Mouse (Mus musculus): ENCODE measurements at regions not wholly inside any gene's neighbourhood (a gene's known extent, or its start where the extent isn't known, plus 50 kb on each side); places are given as distances from the start of the nearest gene placed in this dataset.

DNA sequence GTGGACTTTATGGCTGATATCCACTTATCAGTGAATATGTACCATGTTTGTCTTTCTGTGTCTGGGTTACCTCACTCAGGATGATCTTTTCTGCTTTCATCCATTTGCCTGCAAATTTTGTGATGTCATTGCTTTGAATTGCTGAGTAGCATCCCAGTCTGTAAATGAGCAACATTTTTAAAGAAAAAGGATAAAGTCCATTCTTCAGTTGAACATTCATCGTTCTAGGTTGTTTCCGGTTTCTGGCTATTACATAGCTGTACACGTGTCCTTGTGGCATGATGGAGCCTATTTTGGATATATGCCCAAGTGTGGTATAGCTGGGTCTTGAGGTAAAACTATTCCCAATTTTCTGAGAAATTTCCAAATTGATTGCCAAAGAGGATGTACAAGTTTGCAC lies 107.9 kb upstream of the Ccdc122 start:
- TF ChIP-seq CTCF (IDR thresholded peaks at IDR 0.05; ENCODE audit: low read depth) (no peak), EP300 (IDR thresholded peaks at IDR 0.05; ENCODE audit: low read depth) (no peak)

Measured in liver, embryonic 14.5 days (tissue).